Mouse (Mus musculus) kidney, adult 2 months (tissue): ENCODE measurements around the gene Plek.

Experiments
- CTCF ChIP-seq: fragments of 200-500 bp; conservative IDR thresholded peaks from 2 replicates; pipeline ENCODE4 v1.5.1; 2011; ENCODE audit warnings: low read depth, mild to moderate bottlenecking, control low read depth, low read length, moderate library complexity, mixed read lengths; ENCODE audit not compliant: insufficient read depth, insufficient read length
- POLR2A ChIP-seq: fragments of 200-500 bp; IDR thresholded peaks from one replicate; pipeline ENCODE4 v1.6.1; 2011; ENCODE audit warnings: low read depth, low read length, control low read depth

DNA sequence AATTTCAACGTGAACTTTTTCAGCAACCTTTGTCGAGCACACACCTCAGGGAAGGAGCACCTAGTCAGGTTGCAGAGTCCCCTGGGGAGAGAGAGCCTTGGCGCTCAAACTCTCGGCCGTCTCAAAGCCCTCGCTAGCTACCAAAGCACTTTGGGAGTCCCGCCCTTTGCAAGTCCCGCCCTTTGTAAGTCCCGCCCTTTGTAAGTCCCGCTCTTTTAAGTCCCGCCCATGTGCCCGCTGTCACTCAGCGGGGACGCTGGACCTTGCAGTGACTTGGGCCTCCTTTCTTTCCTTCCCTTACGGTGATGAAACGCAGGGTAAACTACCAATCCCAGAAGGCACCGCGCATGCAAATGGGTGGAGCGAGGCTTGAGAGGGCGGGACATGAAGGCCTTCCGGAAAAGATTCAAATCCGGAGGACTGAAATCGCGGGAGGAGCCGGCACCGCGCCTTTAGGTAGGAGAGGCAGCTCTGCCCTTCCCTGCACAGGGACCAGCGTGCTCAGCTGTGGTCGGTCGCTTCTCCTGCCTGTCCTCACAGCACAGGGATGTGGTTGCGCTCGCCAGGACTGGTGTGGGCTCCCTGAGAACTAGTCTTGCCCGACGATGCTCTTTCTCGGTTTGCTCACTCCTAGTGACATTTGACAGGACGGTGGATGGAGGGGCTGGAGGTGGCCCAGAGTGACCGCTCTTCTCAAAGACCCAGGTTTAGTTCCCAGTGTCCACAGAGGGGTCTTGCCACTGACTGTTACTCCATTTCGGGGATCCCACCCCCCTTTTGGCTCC is 101.0 kb downstream of the Plek start, which contains the start of gene Fbxo48:
- TF ChIP-seq CTCF (no peak), POLR2A (no peak)
